Mouse (Mus musculus) kidney, postnatal 14 days (tissue): ENCODE measurements around the gene Rpl23.

ENCODE experiments used
- DNase-seq: peaks from one replicate; pipeline ENCODE4 v3.0.0; 2022; ENCODE audit warnings: mixed read lengths

The Rpl23 gene

DNA sequence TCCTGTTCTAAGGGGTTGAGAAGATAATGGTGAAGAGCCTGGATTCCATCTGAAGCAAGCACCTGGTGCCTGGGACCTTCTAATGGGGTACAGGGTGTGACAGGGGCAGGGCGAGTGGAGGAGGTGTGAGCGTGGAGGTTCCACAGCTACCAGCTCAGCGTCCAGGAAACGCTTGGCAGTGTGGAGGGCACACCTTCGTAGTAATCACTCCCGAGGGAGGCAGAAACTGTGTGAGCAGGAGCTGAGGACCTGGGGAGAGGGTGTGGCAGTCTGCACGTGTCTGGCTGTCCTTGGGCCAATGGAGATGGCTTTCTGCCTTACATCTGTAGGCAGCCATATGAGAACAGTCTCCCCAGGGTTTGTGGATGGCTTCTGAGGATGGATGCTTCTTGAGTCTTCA is 30.8 kb upstream of the Rpl23 start:
- DNase-seq = no peak

DNA sequence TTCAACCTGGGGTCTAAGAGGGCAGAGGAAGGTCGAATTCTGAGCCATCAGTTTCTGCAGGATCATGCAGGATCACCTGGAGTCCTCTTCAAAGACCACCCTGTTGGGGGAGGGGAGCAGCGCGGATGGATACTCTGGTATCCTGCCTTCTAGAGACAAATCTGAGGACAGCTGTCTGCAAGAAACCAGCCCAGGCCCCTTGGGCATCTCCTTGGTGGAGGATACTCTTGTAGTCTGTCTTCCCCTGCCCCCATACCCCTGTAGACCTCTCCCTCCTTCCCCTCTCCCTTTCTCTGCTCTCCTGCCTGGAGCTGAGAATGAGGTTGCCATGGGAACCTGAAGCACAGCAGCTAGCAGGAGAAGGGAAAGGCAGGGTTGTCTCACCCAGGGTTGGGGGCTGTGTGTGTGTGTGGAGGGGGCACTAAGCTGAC is 30.3 kb upstream of the Rpl23 start:
- no peak for DNase-seq

DNA sequence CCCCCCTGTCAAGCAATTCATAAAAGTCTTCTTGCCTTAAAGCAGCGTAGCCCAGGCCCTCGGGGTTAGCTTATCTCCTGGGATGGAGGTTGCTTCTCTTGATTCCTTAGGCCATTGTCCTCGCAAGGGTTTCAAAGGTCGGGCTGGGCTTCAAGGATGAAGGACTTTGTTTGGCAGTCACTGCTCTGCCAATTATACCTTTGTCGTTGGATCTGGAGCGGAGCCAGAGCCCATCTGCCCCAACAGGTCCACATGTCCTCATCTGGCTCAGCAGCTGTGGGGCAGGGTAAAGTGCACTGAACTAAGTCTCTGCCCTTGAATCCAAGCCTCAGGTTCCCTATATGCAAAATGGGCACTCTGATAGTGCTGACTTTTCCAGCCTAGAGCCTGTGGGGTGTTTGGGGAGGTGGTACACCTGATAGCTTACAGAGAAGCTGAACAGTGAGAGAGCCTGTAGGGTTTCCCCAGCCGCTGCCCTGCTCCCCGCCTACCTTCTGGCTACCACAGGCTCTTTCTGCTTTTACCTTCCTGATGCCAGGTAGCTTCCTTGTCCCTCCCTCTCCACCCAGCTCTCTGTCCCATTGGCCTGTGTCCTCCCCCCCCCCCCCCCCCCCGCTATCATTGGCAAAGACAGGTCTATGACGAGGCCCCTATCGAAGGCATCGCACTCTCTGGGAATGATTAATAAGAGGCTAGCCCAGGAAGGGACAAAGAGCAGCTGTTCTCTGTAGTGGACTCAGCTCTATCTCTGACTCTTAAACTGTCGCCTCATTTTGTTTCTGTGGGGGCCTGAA is 29.5 kb upstream of the Rpl23 start:
- DNase-seq = peak; percentile 86

DNA sequence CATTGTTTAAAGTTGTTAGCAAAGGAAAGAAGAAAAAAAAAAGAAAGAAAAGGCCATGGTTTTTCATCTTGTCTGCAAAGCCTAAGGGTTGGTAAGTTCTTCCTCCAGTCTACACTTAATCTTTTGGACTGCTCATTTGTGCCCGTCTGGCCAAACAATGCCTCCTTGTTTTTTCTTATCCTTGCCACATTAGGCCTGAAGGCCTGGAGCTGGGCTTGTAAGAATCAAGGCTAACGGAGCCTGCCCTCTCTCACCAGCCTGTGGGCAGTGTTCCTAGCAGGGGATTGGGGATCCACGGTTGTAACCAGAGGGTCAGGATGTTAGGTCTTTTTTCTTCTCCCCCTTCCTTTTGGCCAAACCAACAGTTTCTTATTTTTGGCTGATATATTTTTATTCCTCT is 28.7 kb upstream of the Rpl23 start:
- DNase-seq = no peak

DNA sequence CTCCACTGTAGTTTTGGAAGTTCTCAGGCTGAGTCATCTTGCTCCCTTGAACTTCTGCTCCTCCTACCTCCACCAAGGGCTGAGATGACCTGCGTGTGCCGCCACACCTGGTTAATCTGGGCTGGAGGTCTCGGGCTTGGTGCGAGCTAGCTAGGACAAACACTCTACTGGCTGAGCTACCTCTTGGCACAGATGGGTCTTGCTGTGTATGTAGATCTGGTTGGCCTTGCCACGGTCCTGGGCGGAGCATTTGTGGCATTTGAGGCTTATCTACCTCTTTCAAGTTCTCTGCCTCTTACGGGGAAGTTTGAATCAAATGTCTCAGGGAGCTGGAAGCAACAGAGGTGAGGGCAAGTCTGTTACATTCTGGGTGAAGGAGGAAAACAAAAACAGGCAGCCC is 28.1 kb upstream of the Rpl23 start:
- DNase-seq = peak; percentile 52

DNA sequence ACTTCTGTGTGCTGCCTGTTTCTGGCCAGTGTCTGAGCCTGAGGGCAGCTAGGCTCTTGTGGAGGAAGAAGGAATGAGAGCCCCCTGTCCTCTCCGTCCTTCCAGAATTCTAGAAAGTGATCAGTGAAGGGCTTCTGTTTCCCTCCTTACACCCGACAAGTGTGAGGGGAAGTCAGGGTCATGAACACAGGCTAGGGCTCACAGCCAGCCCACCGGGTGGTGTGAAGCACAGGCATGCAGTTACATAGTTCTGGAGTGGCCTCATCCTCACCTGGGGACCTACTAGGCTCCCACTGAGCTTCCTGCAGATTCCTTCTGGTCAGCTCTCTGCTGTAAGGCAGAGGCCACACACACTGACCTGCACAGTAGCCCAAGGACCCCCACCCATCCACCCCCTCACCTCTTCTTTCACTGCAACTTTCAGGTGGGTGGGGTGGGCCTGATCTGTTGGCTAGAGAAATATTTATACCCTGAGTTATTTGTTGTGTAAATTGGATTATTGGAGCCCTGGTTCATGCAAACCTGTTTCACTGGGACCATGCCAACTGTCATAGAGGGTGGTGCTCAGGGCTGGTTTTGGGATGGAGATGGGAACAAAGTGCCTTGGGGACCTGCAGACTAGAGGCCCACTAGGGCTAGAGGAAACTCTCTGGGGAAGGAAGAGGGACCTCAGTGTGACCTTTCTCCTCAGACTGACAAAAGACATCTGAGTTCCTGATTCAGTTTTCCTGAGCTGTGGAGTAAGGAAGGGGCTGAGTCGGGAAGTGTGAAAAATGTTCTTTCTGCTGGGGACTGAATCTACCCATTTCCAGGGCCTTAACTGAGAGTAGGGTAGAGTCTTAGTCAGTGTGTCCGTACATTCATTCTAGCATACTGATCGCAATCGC is 27.2 kb upstream of the Rpl23 start:
- no peak for DNase-seq

DNA sequence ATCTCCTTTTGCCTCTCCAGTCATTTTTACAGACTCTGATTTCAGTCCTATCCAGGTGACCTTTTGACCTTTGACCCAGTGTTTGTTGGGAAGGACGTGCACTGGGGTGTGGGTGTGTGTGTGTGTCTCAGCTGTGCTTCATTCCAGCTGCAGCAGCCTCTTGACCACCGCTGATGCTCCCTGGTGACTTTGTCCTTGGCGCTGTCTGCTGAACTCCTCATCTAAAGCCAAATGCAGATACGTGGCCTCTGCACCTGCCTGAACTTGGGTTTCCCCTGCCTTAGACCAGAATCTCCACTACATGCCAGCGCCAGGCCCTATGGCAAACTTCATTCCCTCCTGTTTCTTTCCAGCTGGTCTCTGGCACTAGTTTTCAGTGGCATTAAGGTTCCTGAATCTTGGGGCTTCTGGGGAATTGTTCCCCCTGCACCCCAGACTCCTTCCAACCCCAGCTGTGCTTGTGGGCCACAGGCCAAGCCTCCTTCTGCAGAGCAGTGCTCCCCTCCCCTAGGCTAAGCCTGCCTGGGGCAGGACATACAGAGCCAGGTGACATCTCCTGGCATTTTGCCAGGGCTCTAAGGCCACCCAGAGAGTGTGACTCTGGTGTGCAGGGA is 26.5 kb upstream of the Rpl23 start:
- DNase-seq = peak; percentile 74

DNA sequence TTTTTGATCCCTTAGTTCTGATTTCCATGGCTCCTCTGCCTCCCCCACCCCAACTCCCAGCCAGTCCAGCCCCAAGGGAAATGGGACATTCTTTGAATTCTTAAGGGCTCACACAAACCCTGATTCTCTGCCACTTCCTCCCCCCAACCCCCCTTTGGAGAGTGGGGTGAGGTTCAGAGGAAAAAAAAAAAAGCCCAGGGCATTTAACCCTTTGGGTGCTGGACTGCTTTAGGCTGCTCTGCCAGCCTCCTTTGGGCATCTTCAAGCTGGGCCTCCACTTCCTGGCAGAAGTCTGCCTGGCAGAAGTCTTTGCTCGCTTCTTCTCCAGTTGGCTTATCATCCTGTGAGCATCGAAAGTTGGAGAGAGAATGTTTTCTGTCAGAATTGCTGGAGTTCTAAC is 25.9 kb upstream of the Rpl23 start:
- DNase-seq = peak; percentile 81

DNA sequence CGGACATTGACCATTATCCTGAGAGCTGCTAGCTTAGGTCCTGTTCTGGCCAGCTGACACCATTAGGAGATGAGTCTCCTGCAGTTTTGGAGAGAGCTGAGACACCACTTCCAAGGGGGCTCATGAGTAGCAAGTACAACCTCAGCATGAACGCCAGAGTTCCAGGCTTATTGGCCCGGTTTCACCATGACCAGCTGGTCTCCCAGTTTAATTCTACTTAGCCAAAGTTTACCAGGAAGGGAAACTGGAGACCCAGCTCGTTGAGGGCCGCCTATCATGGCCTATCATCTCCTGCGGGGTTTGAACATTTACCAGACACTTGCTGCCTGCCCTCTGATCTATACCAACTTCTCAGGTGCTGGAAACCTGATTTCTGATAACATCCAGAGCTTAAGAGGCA is 25.4 kb upstream of the Rpl23 start:
- DNase-seq = no peak

DNA sequence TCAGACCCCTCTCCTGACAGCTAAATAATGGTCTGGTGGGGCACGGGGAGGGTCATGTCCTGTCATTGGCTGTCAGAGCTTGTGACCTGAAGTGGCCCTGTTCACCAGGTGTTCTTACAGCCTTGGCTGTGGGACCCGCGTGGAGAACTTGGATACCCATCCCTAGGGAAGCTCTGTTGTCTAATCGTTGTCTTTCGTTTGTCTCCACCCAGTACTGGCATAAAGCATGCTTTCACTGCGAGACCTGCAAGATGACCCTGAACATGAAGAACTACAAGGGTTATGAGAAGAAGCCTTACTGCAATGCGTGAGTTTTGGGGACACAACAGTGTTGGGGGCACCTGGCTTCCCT is 24.4 kb upstream of the Rpl23 start:
- no peak for DNase-seq

DNA sequence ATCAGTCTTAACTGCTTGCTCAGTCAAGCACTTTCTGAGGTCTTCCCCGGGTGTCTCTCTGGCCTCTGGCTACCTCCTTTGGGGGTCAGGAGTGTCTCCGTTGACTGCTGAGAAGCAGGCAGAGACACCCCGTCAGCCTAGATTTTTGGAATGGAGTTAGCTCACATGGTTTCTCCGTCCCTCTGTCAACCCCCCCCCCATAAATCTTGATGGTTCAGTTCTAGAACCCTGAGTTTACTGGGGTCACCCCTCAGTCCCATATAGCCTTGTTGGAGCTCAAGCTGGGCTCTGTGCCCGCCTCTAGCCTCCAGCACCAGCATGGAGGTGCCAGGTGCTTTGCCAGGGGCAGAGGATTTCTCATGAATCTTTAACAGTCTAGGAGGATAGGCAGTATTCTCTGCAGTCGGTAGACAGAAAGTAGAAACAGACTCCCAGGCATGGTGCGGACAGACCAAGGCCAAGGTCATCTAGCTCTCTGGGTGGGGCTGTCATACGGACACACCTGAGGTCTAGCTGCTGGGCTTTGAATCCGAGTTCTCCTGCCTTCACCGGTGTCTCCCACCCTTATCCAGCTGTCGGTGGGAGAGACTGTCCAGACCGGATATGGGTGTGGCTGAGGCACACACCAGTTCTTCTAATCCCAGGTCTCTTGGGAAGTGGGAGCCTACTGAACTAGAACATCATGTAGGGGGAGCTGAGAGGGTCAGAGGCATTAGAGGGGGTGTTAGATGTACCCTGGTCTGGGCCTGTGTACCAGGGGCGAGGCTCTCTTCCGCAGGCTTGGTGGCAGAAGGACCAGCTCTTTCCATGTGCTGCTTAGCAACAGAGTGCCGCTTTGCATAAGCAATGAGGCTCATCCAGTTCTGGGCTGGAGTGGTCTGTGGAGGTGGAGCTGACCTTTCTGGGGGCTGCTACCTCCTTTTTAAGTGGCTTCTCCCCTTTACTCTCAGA is 23.7 kb upstream of the Rpl23 start:
- DNase-seq = peak; percentile 54

DNA sequence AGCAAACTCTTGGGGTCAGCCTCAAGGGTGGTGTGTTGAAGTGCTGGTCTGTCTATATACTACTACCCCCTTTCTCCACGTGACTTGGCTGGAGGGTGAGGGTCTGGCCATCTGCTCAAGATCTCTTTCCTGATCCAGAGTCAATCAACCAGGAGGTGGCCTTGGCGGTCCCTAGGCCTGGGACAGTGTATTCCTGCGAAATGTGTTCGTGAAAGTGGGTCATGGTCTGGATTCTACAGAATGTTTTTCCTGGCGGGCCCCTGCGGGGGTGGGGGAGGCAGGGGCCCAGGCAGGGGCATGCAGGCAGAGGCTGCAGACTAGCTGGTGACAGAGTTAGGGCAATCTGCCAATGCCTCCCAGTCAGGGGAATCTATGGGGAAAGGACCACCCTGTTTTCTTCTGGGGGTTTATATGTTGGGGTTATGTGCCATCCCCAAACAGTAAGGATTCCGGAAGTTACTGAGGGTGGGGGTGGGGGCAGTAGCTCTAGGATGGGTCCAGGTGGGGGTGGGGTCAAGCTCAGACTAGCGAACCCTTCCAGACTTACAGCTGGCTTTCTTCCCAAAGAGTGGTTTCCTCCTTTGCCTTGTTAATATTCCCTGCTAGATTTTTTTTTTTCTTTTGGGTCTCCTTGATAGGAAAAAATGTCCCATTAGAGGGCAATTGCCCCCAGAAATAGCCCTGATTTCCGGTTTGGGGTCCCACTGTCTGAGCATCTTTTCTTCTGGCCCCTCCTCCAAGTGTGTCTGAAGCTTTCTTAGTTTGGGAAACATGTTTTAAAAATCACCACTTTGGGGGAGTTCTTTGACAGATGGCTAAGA is 22.8 kb upstream of the Rpl23 start:
- peak; percentile 73 for DNase-seq

DNA sequence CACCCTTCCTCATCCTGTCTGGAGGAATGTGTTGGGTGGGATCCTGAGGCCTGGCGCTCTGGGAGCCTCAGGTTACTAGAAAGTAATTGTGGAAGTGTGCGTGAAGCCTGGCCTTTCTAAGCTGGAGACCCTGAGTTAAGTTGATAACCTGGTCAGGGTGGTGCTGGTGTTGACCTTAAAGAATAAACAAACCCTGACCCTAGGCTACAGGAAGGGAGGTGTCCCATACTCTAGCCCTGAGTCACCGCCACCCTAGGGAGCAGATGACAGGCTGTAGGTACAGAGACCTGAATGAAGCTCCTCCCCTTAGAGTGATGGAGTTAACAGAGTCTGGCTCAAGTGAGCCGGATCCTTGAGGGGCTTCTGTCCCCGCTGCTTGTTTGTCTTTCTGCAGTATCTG is 21.6 kb upstream of the Rpl23 start:
- no peak for DNase-seq

DNA sequence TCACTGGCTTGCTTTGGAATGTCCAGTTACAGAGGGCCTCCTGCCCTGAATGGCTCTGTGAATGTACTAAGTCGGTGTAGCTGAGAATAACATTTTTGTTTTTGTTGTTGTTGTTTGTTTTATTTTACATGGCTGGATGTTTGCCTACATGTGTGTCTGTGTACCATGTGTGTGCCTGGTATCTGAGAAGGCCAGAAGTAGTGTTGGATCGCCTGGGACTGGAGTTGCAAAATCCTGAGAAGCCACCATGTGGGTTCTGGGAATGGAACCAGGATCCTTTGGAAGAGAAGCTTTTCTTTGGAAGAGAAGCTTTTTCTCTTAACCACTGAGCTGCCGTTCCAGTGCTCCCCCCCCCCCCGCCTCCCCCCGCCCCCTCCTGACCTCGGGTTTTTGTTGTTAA is 20.3 kb upstream of the Rpl23 start:
- no peak for DNase-seq

DNA sequence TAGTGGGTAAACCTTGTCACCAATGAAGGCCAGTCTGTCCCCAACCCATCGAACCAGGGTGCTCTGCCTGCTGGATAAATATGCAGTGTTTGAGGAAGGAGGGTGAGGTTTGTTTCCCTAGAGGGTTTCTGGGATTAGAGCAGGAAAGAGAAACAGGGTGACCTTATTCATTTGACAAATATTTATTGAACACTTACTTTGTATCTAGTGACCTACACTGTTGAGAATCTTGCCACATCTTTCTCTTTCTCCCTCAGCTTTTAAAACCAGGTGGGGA is 19.9 kb upstream of the Rpl23 start:
- no peak for DNase-seq

DNA sequence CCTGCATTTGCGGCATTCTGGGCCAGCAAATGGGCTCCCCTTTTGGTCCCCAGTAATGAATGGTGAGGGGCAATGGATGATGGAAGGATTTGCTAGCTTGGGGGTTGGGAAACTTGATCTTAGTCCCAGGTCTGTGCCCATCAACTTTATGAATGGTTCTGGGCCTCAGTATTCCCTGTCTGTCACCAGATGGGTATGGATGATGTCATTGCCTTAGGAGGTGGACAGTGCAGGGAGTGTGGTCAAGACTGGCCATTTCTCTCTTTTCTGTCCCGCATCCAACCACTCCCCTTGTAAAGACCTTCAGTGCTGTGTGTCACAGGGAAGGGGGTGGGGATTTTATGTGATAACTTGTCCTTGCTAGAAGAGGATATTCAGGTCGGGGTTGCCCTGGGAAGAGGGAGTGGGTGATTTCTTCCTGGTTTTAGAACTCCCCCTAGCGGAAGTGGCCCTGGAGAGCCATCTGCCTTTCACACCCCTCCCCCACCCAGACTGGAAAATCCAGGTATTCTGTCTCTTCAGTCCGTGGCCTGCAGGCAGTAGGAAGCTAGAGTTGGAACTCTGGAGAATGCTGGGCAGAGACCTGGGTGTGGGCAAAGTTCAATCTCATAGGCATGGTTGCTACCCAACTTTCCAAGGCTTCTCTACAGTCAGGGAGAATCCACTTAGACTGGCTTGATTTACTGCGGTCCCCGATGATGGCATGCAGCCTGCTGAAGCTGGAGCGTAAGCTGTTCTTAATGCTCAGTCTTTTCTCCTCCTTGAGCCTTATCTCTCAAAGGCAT is 19.4 kb upstream of the Rpl23 start:
- peak; percentile 80 for DNase-seq

DNA sequence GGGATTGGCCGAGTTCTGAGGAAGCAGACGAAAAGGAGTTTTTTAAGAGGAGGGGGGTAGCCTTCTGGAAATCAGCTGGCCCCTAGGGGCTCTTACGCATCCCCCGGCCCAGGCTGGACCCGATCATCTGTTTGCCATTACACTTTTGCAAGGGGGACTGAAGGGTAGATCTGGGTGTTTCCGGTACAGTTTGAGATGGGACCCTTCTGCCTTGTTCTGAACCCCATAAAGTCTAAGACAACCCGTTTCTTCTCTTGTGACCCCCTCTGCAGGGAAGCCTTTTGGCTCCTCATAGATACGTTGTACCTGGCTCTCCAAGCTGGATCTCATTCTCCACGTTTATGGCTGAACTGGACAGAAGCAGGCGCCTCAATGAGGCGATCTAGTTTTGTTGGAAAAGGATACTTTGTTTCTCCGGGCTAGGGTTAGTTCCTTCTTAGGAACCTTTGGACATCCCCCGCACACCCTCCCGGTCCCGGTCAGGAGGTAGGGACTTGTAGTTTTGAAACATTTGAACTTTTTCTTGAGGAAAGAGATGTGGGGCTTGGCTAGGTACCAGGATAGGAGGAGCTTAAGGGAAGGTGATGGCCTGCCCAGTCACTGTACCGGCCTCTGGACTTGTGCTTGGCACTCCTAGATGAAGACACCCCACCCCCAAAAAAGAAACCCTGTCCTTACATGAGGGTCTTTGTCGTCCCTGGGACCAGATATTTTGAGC is 18.6 kb upstream of the Rpl23 start:
- peak; percentile 84 for DNase-seq

DNA sequence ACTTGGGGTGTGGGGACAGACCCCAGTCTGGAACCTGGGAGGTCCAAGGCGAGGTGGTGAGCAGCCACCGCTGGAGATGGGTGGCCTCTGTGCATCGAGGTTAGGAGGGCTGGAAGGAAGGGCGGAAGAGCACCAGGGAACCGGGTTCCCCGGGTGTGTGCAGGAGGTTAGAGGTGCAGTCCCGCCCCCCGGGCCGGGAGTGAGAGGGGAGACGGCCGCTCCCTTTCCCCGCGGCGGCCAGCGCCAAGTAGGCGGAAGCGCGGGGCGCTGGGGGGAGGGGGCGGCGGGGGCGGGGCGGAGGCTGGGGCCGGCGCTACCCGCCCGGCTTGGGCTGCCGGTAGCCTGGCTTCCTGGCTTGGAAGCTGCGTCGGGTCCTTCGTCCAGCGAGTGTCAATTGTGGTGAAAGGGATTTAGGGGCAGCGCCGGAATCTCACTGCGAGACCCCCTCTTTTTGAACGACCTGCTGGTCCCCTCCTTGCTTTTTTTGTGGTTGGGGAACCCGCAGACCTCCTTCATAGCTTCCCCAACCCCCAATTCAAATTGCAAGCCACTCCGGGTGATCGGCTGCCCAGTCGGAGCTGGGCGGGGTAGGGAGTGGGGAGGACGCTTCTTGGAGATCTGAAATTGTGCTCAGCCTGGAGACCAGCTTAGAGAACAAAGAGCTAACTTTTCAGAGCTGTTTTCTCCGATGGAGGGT is 17.9 kb upstream of the Rpl23 start:
- DNase-seq = peak; percentile 91

DNA sequence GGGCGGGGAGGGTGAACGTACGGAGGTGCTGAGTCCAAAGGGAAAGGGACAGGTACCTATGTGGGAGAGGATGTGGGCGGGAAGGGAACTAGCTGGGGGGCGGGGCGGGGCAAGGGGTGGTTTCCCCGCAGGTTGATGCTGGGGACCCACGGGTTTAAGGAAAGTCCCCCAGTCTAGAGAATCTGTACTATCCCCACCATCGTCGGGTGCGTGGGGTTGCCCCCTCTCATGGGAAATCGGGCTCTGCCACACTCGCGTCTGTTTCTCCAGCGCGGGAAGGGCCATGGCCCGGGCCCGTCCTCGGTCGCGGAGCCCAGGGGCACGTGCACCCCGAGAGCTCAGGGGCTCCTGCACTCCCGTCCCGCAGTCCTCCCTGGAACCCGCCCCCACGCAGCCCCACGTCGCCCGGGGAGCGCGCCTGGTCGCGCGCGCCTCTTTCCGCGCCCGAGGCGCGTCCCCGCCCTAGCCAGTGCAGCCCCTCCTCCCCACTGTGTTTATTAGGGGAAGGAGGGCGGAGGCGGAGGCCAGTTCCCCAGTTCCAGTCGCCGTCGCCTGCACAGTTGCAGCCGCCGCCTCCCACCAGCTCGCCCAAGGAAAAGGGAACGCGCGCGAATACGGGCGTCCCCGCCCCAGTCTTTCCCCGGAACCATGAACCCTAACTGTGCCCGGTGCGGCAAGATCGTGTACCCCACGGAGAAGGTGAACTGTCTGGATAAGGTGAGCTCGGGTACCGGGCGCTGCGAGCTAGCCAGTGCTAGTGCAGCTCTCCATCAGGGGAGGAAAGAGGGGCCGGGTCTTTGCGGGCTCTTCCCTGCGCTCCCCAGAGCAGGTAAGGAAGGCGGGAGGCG is 17.1 kb upstream of the Rpl23 start:
- peak; percentile 91 for DNase-seq
